Mouse (Mus musculus) embryonic fibroblast, embryonic 13.5 days (primary cell): ENCODE measurements around the gene Sycp3. TPM values are rescaled to one million over a fixed set of nuclear protein-coding genes. Genes with fewer than 3 reads are reported as not detected.

ENCODE experiments used
- H3K27ac ChIP-seq: 2 replicates; pipeline ENCODE4 v1.5.1; 2012; ENCODE audit warnings: low read length, control low read depth, inconsistent platforms; ENCODE audit not compliant: insufficient read depth
- H3K4me1 ChIP-seq: 2 replicates; pipeline ENCODE4 v1.6.1; 2011; ENCODE audit warnings: low read length; ENCODE audit not compliant: control insufficient read depth, insufficient read depth
- H3K4me3 ChIP-seq: 2 replicates; pipeline ENCODE4 v1.5.1; 2011; ENCODE audit warnings: mild to moderate bottlenecking, control low read depth, low read length; ENCODE audit not compliant: insufficient read depth
- CTCF ChIP-seq: IDR thresholded peaks from 2 replicates; pipeline ENCODE4 v1.5.1; 2011; ENCODE audit warnings: mild to moderate bottlenecking, control low read depth, low read length, moderate library complexity, borderline replicate concordance; ENCODE audit not compliant: insufficient read depth
- POLR2A ChIP-seq: IDR thresholded peaks from 2 replicates; pipeline ENCODE4 v1.6.1; 2011; ENCODE audit warnings: low read depth, mild to moderate bottlenecking, control low read depth, low read length, moderate library complexity
- polyA plus RNA-seq: library from polyadenylated mRNA; stranded (reverse); fragments of >200 nt; gene quantifications from 2 replicates; pipeline ENCODE4 v1.2.4, GENCODE M21; 2011; ENCODE audit warnings: low read depth; ENCODE audit not compliant: missing spikeins, insufficient read length

Sycp3 gene
- polyA plus RNA-seq, 1 experiment, result not detected

- H3K4me3 ChIP-seq, result no peak overlapping the region
- no peak overlapping the region for H3K27ac ChIP-seq
- TF ChIP-seq CTCF, result no peak
- TF ChIP-seq POLR2A, result no peak
- no peaks in the 10 kb centered on the region; the same call in 1 of the 2 replicates for H3K4me1 ChIP-seq
These were observed 37.6 kb downstream of the Sycp3 start for GRCm38 (mm10) chr10:88496864-88497564.

GRCm38 (mm10) chr10:88499993-88500392 is 40.6 kb downstream of the Sycp3 start:
- TF ChIP-seq POLR2A, result no peak
- TF ChIP-seq CTCF, result no peak
- Histone ChIP-seq H3K4me1 (no peaks in the 10 kb centered on the region; the same call in 1 of the 2 replicates), H3K4me3 (no peak overlapping the region), H3K27ac (no peak overlapping the region)

GRCm38 (mm10) chr10:88501370-88501769 is 42.0 kb downstream of the Sycp3 start:
- Histone ChIP-seq H3K4me3 (no peak overlapping the region), H3K27ac (no peak overlapping the region)
- TF ChIP-seq CTCF, result no peak
- no peak for TF ChIP-seq POLR2A

GRCm38 (mm10) chr10:88501886-88502765 is 42.8 kb downstream of the Sycp3 start:
- no peak overlapping the region for H3K4me3 ChIP-seq
- no peaks in the 10 kb centered on the region; the same call in 1 of the 2 replicates for H3K4me1 ChIP-seq
- H3K27ac ChIP-seq, result no peak overlapping the region
- TF ChIP-seq POLR2A, result no peak
- TF ChIP-seq CTCF, result no peak

More at GRCm38 (mm10) chr10:88501370-88501769, 42.0 kb downstream of the Sycp3 start:
- H3K4me1 ChIP-seq, result no peaks in the 10 kb centered on the region; the same call in 1 of the 2 replicates

- Histone ChIP-seq H3K4me1 (no peaks in the 10 kb centered on the region; the same call in 1 of the 2 replicates), H3K4me3 (peak overlapping the region; percentile 81), H3K27ac (no peak overlapping the region)
- TF ChIP-seq POLR2A (no peak), CTCF (no peak)
These were observed 43.5 kb downstream of the Sycp3 start for GRCm38 (mm10) chr10:88502919-88503318.

GRCm38 (mm10) chr10:88503421-88504314 is 44.3 kb downstream of the Sycp3 start, which contains the start of gene Chpt1:
Chpt1 (minus strand) TSS chr10:88504073.
- Histone ChIP-seq H3K4me1 (no peaks in the 10 kb centered on the region; the same call in 1 of the 2 replicates), H3K4me3 (peak within 1 kb of the TSS; percentile 81), H3K27ac (no peak within 1 kb of the TSS; the same call in 1 of the 2 replicates)
- TF ChIP-seq CTCF (no peak), POLR2A (peak; percentile 64)

- Histone ChIP-seq H3K4me1 (no peaks in the 10 kb centered on the region; the same call in 1 of the 2 replicates), H3K27ac (no peak overlapping the region; the same call in 1 of the 2 replicates), H3K4me3 (no peak overlapping the region)
- no peak for TF ChIP-seq POLR2A
- TF ChIP-seq CTCF, result no peak
These were observed 45.1 kb downstream of the Sycp3 start for GRCm38 (mm10) chr10:88504481-88504880.

- TF ChIP-seq POLR2A, result no peak
- no peak for TF ChIP-seq CTCF
- no peak overlapping the region for H3K4me3 ChIP-seq
- no peaks in the 10 kb centered on the region; the same call in 1 of the 2 replicates for H3K4me1 ChIP-seq
- H3K27ac ChIP-seq, result no peak overlapping the region
These were observed 45.9 kb downstream of the Sycp3 start for GRCm38 (mm10) chr10:88505256-88505655.

- Histone ChIP-seq H3K4me3 (no peak overlapping the region), H3K4me1 (no peaks in the 10 kb centered on the region; the same call in 1 of the 2 replicates), H3K27ac (no peak overlapping the region)
- TF ChIP-seq POLR2A, result no peak
- TF ChIP-seq CTCF, result no peak
These were observed 48.3 kb downstream of the Sycp3 start for GRCm38 (mm10) chr10:88507691-88508143.
